Mouse (Mus musculus) hematopoietic stem cell, adult 5-6 weeks (primary cell): ENCODE results near the gene Cmtr1. TPM values are rescaled to one million over a fixed set of nuclear protein-coding genes. Genes with fewer than 3 reads are reported as not detected.
"Not testable (repeated sequence)": the region's sequence is repeated elsewhere in the genome, so short reads cannot be mapped to it uniquely, and the experiment has no call there.

ENCODE experiments used
- ATAC-seq, 2 experiments: fragments of 125-278 bp in 1 of 2; replicated peaks in 1 of 2; 2 replicates each; pipeline ENCODE4 v1.8.0; 2016 to 2017; ENCODE audit warnings: inconsistent platforms in 2 of 2, mild to moderate bottlenecking in 2 of 2, moderate number of reproducible peaks in 2 of 2, low read depth in 1 of 2, moderate TSS enrichment in 1 of 2; ENCODE audit not compliant: low FRiP score in 2 of 2, poor library complexity in 2 of 2, severe bottlenecking in 2 of 2, insufficient read depth in 1 of 2, low TSS enrichment in 1 of 2
- total RNA-seq: library from RNA; stranded (forward); fragments of 172-1452, 232-1000 nt; gene quantifications from 2 replicates; pipeline ENCODE4 v1.2.3, GENCODE M21; 2017

Gene Cmtr1
- total RNA-seq = 127 and 160 TPM in 2 replicates

- peak; percentile 89 to 96 for ATAC-seq
These were observed at the start of gene Cmtr1 for GRCm38 (mm10) chr17:29660076-29660761. Gene Cmtr1, plus strand, starts transcription at chr17:29660595.

GRCm38 (mm10) chr17:29613453-29613852 is 46.9 kb upstream of the Cmtr1 start:
- not testable (repeated sequence) for ATAC-seq

GRCm38 (mm10) chr17:29614115-29615023 is 46.0 kb upstream of the Cmtr1 start, which contains the start of the genes Rnf8 and Gm28043:
Gene Rnf8, plus strand, starts transcription at chr17:29614790.
Gene Gm28043, plus strand, starts transcription at chr17:29614876.
- ATAC-seq = peak; percentile 90 to 91

- ATAC-seq = no peak
These were observed 45.3 kb upstream of the Cmtr1 start for GRCm38 (mm10) chr17:29615024-29615551.

GRCm38 (mm10) chr17:29615616-29616015 is 44.8 kb upstream of the Cmtr1 start:
- no peak for ATAC-seq

- ATAC-seq = no peak
These were observed 41.2 kb upstream of the Cmtr1 start for GRCm38 (mm10) chr17:29619231-29619630.

- no peak for ATAC-seq
These were observed 36.9 kb upstream of the Cmtr1 start for GRCm38 (mm10) chr17:29623488-29623887.

- ATAC-seq = no peak
These were observed 33.1 kb upstream of the Cmtr1 start for GRCm38 (mm10) chr17:29627285-29627684.

- no peak for ATAC-seq
These were observed 31.4 kb upstream of the Cmtr1 start for GRCm38 (mm10) chr17:29628946-29629345.

GRCm38 (mm10) chr17:29629620-29630019 is 30.8 kb upstream of the Cmtr1 start:
- ATAC-seq = no peak

GRCm38 (mm10) chr17:29632312-29632711 is 28.1 kb upstream of the Cmtr1 start:
- ATAC-seq = no peak

- no peak for ATAC-seq
These were observed 24.9 kb upstream of the Cmtr1 start for GRCm38 (mm10) chr17:29635492-29635891.

GRCm38 (mm10) chr17:29636118-29636517 is 24.3 kb upstream of the Cmtr1 start:
- no peak for ATAC-seq

- ATAC-seq = no peak
These were observed 23.0 kb upstream of the Cmtr1 start for GRCm38 (mm10) chr17:29637377-29637776.

GRCm38 (mm10) chr17:29637895-29638294 is 22.5 kb upstream of the Cmtr1 start:
- ATAC-seq = peak in 1 of 2 experiments; percentile 26; a peak in 1 of 4 replicates

GRCm38 (mm10) chr17:29640971-29641370 is 19.4 kb upstream of the Cmtr1 start:
- no peak for ATAC-seq

GRCm38 (mm10) chr17:29642219-29642618 is 18.2 kb upstream of the Cmtr1 start:
- ATAC-seq = no peak

- ATAC-seq = no peak
These were observed 2.1 kb upstream of the Cmtr1 start for GRCm38 (mm10) chr17:29658249-29658648.
